Mouse (Mus musculus) ES-E14 (cell line): Measurements from ENCODE around the gene Crabp1. TPM values are rescaled to one million over a fixed set of nuclear protein-coding genes. Genes with fewer than 3 reads are reported as not detected.
A peak's percentile ranks its signal among the peaks of the same experiment; 100 is the strongest.

Experiments used
- DNase-seq: peaks from one replicate; pipeline ENCODE4 v3.0.0-alpha.2; 2013; ENCODE audit warnings: low read depth, low spot score
- H3K27ac ChIP-seq: 2 replicates; pipeline ENCODE4 v1.5.1; 2012; ENCODE audit warnings: low read depth, mild to moderate bottlenecking, low read length, moderate library complexity, mixed read lengths; ENCODE audit not compliant: poor library complexity, insufficient read depth, severe bottlenecking
- H3K36me3 ChIP-seq: 2 replicates; pipeline ENCODE4 v1.6.1; 2012; ENCODE audit warnings: mild to moderate bottlenecking, low read length, moderate library complexity, mixed read lengths; ENCODE audit not compliant: control insufficient read depth, poor library complexity, insufficient read depth, severe bottlenecking
- H3K4me1 ChIP-seq, 2 experiments: fragments of 150-350 bp in 1 of 2; sonication (generic) in 1 of 2; 2 replicates each; pipeline ENCODE4 v1.6.1; 2012; ENCODE audit warnings: low read length in 2 of 2, mild to moderate bottlenecking in 1 of 2, mixed read lengths in 1 of 2; ENCODE audit not compliant: control insufficient read depth in 2 of 2, insufficient read depth in 2 of 2, poor library complexity in 1 of 2
- H3K4me3 ChIP-seq, 2 experiments: fragments of 150-350 bp in 1 of 2; sonication (generic) in 1 of 2; 2 replicates each; pipeline ENCODE4 v1.5.1; 2012; ENCODE audit warnings: low read length in 2 of 2, low read depth in 1 of 2, mild to moderate bottlenecking in 1 of 2, mixed read lengths in 1 of 2; ENCODE audit not compliant: insufficient read depth in 1 of 2, poor library complexity in 1 of 2, severe bottlenecking in 1 of 2
- H3K9ac ChIP-seq: 2 replicates; pipeline ENCODE4 v1.6.1; 2012; ENCODE audit warnings: low read depth, mild to moderate bottlenecking, low read length, mixed read lengths; ENCODE audit not compliant: poor library complexity, insufficient read depth, severe bottlenecking
- H3K9me3 ChIP-seq: fragments of 150-350 bp; sonication (generic); 2 replicates; pipeline ENCODE4 v1.6.1; 2012; ENCODE audit warnings: low read depth, mild to moderate bottlenecking, low read length; ENCODE audit not compliant: control insufficient read depth, insufficient read depth
- CHD2 ChIP-seq: IDR thresholded peaks from 2 replicates; pipeline ENCODE4 v1.6.1; 2014; ENCODE audit warnings: mild to moderate bottlenecking, low read depth, low read length, inconsistent platforms
- HCFC1 ChIP-seq: IDR thresholded peaks from 2 replicates; pipeline ENCODE4 v1.6.1; 2012; ENCODE audit warnings: low read length, inconsistent platforms, borderline replicate concordance; ENCODE audit not compliant: insufficient read depth
- MAFK ChIP-seq: IDR thresholded peaks from 2 replicates; pipeline ENCODE4 v1.6.1; 2014; ENCODE audit warnings: mild to moderate bottlenecking, low read depth, low read length, inconsistent platforms; ENCODE audit not compliant: insufficient read depth
- ZC3H11A ChIP-seq: IDR thresholded peaks from 2 replicates; pipeline ENCODE4 v1.6.1; 2012; ENCODE audit warnings: low read depth, mild to moderate bottlenecking, inconsistent platforms, low read length, borderline replicate concordance
- ZNF384 ChIP-seq: IDR thresholded peaks from 2 replicates; pipeline ENCODE4 v1.6.1; 2012; ENCODE audit warnings: low read depth, low read length, inconsistent platforms
- in situ Hi-C, 2 experiments: fragments of 600-800 bp; cut with MboI; formaldehyde crosslinking; loops; one replicate each; pipeline ENCODE4 v1.15.1; 2025; ENCODE audit warnings: low sequenced_read_pairs in 2 of 2, inconsistent platforms in 1 of 2; ENCODE audit not compliant: unreplicated experiment in 2 of 2
- total RNA-seq: library from RNA; depleted of rRNA; stranded (reverse); fragments of 300-350 nt; gene quantifications from 2 replicates; pipeline ENCODE4 v1.2.3, GENCODE M21; 2012

The Crabp1 gene
- total RNA-seq, 1 experiment = 16.9 TPM

GRCm38 (mm10) chr9:54722596-54722995 lies 42.0 kb upstream of the Crabp1 start:
- DNase-seq = no peak
- no peak overlapping the region for H3K4me3 ChIP-seq

GRCm38 (mm10) chr9:54726315-54726714 lies 38.2 kb upstream of the Crabp1 start:
- Histone ChIP-seq H3K9me3 (no peaks in the 10 kb centered on the region), H3K4me3 (no peak overlapping the region), H3K27ac (no peak overlapping the region), H3K9ac (no peak overlapping the region), H3K36me3 (peaks cover 45% of the 10 kb centered on the region), H3K4me1 (no peaks in the 10 kb centered on the region)
- TF ChIP-seq MAFK (no peak), ZC3H11A (no peak), CHD2 (no peak), HCFC1 (no peak), ZNF384 (no peak)
- in situ Hi-C loops = loop anchor here in 1 of 2 experiments (25.0 kb wide), 1 partner anchor 386 kb away; no protein-coding TSS in a partner anchor
- DNase-seq = no peak

More at GRCm38 (mm10) chr9:54722596-54722995, 42.0 kb upstream of the Crabp1 start:
- TF ChIP-seq ZC3H11A (no peak), CHD2 (no peak), ZNF384 (no peak), HCFC1 (no peak), MAFK (no peak)
- Histone ChIP-seq H3K36me3 (peaks cover 45% of the 10 kb centered on the region), H3K9me3 (no peaks in the 10 kb centered on the region), H3K9ac (no peak overlapping the region), H3K4me1 (no peaks in the 10 kb centered on the region), H3K27ac (no peak overlapping the region)
- in situ Hi-C loops = no loop called here

- Histone ChIP-seq H3K9ac (no peak overlapping the region), H3K4me1 (peaks cover 0 to 3% of the 10 kb centered on the region in 2 experiments; a peak in 1 of 4 replicates), H3K4me3 (no peak overlapping the region), H3K27ac (no peak overlapping the region), H3K36me3 (peaks cover 16% of the 10 kb centered on the region), H3K9me3 (no peaks in the 10 kb centered on the region)
- peak; percentile 33 for DNase-seq
- TF ChIP-seq ZNF384 (no peak), ZC3H11A (peak; percentile 80; the same call in 1 of the 2 replicates)
- in situ Hi-C loops = loop anchor here (10.0 to 25.0 kb wide), 2 partner anchors 93 to 380 kb away; no protein-coding TSS in a partner anchor
These were observed 32.4 kb upstream of the Crabp1 start for GRCm38 (mm10) chr9:54732122-54732521.

- Histone ChIP-seq H3K36me3 (peaks cover 9% of the 10 kb centered on the region; the same call in 1 of the 2 replicates), H3K4me1 (peaks cover 0 to 3% of the 10 kb centered on the region in 2 experiments; a peak in 1 of 4 replicates), H3K9ac (peak within 1 kb of the TSS; percentile 91), H3K9me3 (no peaks in the 10 kb centered on the region), H3K4me3 (peak within 1 kb of the TSS; percentile 92 to 93), H3K27ac (peak within 1 kb of the TSS; percentile 45; the same call in 1 of the 2 replicates)
- in situ Hi-C loops = loop anchor here (10.0 to 25.0 kb wide), 2 partner anchors 91 to 378 kb away; no protein-coding TSS in a partner anchor
- no peak for TF ChIP-seq ZNF384
- peak; percentile 78 for TF ChIP-seq HCFC1
- peak; percentile 93 for DNase-seq
These were observed 30.5 kb upstream of the Crabp1 start, which contains the start of gene Wdr61 for GRCm38 (mm10) chr9:54733921-54734638. Gene Wdr61, minus strand, starts transcription at chr9:54734519.
